Mouse (Mus musculus): ENCODE measurements around the gene Grk2.

The Grk2 gene

DNA sequence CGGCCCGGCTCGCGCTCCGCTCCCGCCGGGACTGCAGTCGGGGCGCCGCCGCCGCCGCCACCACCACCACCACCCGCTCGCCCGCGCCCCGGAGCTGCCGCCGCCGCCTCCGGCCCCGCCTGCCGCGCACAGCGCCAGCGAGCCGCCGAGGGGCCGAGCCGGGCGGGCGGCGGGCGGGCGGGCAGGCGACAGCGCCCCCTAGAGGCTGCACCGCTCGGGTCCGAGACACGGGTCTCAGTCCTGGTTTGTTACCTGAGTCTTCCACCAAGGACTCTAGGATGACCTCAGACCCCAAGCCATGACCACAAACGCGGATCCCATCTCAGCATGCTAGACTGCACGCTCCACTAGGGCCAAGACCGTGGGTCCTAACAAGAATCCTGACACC, at the start of gene Grk2:
Gene Grk2, minus strand, starts transcription at position 33 of the 388 bp plus-strand sequence.
- in situ Hi-C loops (cut with MseI, MboI) = no loop called here

DNA sequence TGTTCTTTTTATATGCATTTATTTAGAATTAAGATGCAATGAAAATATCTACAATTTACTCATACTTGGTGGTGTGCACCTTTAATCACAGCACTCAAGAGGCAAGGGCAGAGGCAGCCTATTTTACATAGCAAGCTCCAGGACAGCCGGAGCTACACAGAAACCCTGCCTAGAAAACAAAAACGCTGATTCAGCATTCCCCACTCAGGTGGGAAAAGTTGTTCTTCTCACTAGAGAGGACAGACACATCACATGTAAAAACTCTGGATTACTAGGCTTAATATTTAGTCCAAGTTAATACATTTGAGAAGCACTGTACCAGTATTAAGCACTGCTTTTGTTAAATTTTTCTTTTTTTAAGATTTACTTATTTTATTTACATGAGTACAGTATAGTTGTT, 43.4 kb upstream of the Grk2 start:
- in situ Hi-C loops (cut with MseI, MboI) = no loop called here

DNA sequence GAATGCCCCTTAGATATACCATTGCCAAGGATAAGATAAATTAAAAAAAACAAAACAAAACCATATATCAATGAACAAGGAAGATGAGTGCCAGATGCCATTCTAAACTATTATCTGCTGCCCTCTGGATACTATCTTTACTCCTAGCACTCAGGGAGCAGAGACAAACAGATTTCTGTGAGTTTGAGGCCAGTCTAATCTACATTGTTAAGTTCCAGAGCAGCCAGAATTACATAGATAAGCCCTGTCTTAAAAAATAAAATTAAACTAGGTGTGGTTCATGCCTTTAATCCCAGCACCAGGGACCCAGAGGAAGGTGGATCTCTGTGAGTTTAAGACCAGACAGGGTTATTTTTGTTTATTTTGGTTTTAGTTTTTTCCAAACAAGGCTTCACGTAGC, 40.5 kb upstream of the Grk2 start:
- in situ Hi-C loops (cut with MseI, MboI) = no loop called here

DNA sequence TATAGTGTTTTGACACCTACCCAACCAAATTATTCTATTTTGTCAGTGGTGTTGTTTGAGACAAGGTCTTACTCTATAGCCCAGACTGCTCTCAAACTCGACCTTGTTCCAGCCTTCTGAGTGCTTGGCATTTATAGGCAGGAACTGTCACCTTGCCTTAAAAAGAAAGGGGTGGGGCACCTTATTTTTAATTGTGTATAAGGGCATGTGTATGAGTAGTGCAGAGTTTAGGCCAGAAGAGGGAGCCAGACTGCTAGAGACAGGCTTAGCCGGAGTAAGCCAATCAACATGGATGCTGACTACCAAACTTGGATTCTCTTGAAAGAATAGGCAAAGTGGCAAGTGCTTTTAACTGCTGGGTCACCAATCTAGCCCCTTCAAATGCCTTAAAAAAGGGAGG, 32.1 kb upstream of the Grk2 start:
- in situ Hi-C loops (cut with MseI, MboI) = no loop called here

DNA sequence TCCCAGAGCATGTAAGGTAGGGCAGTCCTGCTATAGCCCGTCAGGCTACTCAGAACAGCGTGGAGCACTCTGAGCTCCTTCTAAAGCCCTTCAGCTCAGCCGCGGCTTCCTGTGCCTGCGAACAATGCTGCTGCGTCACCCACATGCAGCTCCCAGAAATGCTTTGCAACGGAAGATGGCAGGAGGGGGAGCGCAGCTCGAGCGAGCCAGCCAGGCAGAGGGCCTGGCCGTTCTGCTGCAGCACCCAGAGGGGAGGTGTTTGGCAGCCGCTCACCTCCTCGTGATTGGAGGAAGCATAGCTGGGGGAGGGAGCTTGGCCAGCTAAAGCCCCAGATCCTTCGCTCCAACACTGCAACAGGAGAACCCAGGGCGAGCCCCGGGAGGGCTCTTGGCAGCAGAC, 27.8 kb upstream of the Grk2 start:
- in situ Hi-C loops (cut with MseI, MboI) = no loop called here

DNA sequence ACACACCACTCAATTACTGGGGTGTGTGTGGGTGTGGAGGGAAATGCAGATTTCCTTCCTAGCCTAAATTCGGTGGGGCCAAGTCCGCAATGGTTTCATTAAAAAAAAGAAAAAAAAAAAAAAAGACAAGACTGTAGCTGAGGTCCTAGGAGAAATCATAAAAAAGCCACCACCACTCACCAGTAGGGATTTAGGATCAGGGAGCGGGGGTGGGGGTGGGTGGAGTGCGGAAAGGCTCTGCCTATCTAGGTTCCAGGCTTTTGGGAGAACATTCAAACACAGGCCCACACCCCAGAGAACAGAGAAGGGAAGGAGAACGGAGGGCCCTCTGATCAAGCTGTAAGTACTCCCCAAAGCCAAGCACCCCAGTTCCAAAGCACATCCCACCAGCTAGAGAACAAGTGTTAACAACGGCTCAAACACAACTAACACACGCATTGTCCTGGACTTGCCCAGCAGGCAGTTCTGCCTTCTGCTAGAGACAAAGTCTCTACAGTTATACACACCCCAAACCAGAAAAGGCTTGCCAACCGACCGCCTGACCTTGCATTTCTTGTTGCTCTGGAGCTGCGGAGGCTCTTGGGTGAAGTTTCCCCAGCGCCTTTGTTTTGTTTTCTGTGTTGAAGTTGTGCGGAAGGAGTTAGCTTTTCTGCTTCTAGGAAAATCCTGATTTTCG, 27.2 kb upstream of the Grk2 start:
- in situ Hi-C loops (cut with MseI, MboI) = no loop called here

DNA sequence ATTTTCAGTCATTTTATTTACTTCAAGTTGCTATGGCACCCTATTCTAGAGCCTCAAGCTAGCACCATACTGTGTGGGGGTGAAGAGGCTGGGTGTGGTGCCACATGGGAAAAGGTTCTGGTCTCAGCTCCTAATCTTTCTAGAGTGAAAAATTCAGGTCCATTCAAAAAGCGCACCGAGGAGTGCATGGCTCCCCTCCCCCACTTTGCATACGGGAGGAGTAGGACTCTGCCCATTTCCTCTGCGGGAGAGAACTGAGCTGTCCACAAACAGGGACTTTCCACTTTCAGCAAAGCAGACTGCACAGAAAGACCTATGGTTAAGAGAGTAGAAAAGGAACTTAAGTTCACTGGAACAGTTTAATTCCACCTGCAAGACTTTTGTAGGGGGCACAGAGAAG, 26.6 kb upstream of the Grk2 start:
- in situ Hi-C loops (cut with MseI, MboI) = no loop called here

DNA sequence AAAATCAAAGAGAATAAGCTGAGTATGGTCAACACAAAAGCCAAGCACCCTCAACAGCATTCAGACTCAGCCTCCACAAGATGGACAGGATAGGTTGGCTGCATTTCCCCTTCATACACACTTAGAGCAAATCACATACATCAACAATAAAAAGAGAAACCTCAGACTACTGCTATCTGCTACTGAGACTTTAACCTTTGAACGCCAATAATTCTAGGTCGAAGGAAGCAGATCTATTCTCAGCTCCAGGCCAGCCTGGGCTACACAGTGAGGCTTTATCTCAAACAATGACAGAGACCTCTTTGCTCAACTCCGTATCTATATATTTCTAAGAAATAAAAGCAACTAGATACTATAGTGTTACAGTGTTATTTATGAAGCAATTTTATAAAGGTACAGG, 25.3 kb upstream of the Grk2 start:
- in situ Hi-C loops (cut with MseI, MboI) = no loop called here

DNA sequence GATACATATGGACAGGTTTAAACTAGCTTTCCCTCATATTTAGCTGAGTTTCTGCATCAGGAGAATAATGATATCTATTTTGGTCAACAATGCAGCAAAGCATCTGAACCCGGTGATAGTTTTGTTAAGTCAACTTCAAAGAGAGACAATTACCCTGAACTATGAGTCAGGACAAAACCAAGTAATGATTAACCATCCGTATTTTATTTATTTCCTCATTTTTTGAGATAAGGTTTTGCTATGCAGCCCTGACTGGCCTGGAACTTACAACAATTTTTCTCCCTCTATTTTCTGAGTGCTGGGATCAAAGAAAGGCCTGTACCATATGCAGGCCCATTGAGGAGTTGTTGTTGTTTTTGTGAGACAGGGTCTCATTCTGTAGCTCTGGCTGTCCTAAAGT, 24.6 kb upstream of the Grk2 start:
- in situ Hi-C loops (cut with MseI, MboI) = no loop called here

DNA sequence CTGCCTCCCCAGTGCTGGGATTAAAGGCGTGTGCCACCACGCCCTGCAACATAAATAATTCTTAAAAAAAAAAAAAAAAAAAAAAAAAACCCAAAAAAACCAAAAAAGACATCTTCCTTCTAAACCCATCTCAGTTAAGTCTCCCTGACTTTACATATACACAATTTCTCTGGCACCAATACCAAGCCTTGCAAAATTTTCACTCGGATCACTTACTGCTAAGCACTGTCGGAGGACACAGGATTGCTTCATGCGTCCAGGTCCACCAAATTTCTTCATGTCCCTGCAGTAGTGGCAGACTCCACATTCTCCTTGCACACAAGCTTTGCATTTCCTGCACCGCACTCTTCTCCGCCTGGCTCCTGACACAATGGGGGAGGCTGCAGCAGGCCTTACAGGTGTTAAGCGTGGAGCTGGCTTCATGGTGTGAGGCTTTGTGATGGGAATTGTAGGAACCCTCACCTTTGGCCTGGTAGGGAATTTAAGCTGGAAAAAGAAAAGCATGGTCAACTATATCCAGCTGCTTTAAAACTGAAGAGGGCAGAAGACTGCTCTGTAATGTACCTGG, 22.8 kb upstream of the Grk2 start:
- in situ Hi-C loops (cut with MseI, MboI) = no loop called here

DNA sequence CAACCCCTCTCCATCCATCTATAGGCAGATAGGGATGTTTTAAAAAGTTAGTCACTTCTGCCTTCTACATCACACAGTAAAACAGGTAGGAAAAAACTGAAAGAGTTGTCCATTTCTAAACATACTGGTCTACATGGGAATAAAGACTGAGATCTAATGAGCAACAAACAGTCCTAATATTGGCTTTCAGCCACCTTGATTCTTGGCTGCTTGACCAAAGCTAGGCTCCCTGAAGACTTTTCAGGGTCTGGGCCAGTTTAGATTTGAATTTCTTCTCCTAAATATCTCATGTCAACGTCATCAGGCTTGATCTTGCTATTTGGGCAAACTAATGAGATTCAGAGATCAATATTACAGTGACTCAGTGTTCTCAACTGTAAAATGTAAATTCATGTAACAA, 20.9 kb upstream of the Grk2 start:
- in situ Hi-C loops (cut with MseI, MboI) = no loop called here

DNA sequence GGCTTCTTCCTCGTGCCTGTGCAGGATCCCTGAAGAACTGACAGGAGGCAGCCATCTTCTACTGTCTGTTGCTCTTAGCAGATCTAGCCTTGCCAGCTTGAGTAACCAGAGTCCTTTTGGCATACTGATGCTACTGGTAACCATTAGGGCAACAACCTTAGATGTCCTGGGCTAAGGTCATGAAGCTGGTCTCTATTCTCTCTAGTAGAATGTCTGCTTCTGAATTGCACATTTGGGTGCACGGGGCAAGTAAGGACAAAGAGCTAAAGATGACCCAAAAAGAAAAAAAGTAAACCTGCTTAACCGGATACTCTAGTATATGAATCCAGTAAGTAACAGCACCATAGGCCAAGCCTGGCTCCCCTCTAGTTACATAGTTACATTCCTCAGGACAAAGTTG, 20.1 kb upstream of the Grk2 start:
- in situ Hi-C loops (cut with MseI, MboI) = no loop called here

DNA sequence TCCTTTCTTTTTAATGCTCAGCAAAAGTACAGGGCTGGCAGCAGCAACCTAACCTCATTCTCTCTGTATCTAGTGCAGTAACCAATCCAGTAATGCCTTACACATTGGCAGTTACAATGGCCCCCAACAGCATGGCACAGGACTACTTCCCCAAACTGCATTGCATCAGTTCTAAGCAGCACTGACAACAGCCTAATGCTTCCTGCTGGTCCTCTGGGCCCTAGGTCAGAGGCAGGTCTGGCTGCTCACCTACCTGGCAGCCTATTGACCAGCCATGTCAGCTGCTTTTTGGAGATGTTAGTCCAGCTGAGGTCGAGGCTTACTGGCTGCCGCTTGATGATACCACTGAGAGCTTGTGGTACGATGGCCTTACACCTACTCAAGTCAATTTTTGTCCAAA, 16.1 kb upstream of the Grk2 start:
- in situ Hi-C loops (cut with MseI, MboI) = no loop called here

DNA sequence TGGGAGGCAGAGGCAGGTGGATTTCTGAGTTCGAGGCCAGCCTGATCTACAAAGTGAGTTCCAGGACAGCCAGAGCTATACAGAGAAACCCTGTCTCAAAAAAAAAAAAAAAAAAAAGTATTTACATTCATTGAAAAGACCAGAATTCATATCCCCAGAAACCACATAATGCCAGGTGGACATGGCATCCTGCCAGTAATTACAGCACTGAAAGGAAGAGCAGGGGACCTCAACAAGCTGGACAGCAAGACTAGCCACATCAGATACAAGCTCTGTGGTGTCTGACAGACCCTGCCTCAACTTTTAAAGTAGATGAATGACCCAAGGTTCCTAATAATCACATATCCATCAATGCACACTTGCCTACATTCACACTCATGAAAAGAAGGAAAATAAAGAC, 15.6 kb upstream of the Grk2 start:
- in situ Hi-C loops (cut with MseI, MboI) = no loop called here

DNA sequence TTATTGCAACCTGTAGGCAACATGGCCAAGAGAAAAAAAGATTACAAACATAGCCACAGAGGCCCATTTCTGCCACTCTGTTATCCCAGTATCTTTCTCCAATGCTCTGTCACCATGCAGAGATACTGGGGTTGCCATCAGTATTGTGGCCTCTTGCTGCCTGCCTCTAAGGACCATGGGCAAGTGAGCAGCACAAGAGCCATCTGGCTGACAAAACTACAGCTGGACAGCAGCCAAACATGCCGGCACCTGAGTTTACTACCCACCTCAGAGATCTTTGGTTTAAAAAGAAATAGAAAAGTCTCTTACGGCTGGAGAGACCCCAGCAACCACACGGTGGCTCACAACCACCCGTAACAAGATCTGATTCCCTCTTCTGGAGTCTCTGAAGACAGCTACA, 13.2 kb upstream of the Grk2 start:
- in situ Hi-C loops (cut with MseI, MboI) = no loop called here

DNA sequence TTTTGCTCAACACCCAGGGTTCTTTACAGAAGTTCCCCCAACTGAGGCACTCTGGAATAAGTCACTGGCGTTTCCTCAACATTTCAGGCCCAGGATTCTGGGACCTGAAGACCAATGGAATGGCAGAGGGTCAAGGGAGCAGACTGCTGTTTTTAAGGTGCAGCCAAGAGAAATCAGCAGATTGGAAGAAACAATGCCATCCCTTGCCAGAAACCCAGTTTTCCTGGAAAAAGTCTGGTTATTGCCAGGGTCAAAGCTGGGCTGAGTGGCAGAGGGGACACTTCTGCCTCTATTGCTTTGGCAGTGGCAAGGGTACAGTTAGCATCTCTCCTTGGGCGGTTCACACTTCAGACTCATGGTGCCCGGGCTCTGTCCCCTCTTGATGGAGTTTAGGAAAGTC, 11.2 kb upstream of the Grk2 start:
- in situ Hi-C loops (cut with MseI, MboI) = no loop called here

DNA sequence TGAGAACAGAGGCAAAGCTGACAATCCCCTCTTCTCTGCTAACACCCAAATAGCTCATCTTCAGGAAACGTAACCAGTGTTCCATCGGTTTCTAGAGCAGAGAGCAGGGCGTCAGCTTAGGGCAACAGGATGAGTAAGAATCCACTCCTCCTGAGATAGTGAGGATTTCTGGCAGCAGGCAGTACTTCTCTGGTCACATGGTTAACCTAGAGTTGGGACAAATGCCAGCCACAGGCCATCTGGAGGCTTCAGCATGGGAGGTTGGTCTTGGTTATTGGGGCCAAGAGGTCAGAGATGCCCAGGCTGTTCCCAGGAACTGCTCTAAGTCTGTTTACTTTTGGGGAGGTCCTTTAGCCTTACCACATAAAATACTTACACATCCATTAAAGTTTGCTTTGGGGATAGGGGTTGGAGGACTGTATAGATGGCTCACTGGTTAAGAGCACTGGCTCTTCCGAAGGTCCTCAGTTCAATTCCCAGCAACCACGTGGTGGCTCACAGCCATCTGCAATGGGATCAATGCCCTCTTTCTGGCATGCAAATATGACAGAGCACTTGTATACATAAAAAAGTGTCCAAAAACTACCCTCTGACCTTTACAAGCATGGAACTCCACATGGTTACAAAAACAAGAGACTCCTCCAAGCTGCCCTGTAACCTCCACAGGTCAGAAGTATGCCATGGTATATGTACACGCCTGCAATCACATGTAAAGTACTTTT, 9.4 kb upstream of the Grk2 start:
- in situ Hi-C loops (cut with MseI, MboI) = no loop called here

DNA sequence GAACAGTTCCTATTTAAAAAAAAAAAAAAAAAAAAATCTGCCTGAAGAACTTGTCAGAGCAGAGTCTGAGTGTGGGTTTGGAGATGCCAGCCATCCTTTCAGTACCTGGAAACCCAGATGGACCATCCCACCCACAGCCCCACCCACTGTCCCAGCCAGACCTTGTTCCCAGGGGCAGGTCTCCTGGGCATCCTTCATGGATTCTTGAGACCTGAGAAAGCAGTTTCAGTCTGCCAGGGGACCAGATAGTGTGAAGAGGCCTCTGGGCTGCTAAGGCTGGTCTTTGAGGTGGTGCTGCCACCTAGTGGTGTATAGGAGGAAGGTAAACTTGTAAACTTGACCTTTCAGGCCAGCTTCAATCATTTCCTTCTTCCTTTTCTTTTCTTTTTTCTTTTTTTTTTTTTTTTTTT, 3.8 kb upstream of the Grk2 start:
- in situ Hi-C loops (cut with MseI, MboI) = no loop called here

DNA sequence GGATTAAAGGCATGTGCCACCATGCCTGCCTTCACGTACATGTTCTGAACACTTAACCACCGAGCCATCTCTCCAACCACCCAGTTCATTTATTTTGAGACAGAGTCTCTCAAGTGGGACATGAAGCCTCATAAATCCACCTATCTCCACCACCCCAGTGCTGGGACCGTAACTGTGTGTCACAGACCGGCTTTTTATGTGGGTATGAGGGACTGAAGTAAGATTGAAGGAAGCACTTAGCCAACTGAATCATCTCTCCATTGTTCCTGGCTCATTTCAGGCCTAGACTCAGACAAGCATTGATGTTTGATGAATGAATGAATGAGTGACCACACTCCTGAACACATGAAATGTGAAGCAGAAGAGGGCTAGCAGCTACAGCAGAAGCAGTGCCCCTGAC, 3.3 kb upstream of the Grk2 start:
- in situ Hi-C loops (cut with MseI, MboI) = no loop called here

DNA sequence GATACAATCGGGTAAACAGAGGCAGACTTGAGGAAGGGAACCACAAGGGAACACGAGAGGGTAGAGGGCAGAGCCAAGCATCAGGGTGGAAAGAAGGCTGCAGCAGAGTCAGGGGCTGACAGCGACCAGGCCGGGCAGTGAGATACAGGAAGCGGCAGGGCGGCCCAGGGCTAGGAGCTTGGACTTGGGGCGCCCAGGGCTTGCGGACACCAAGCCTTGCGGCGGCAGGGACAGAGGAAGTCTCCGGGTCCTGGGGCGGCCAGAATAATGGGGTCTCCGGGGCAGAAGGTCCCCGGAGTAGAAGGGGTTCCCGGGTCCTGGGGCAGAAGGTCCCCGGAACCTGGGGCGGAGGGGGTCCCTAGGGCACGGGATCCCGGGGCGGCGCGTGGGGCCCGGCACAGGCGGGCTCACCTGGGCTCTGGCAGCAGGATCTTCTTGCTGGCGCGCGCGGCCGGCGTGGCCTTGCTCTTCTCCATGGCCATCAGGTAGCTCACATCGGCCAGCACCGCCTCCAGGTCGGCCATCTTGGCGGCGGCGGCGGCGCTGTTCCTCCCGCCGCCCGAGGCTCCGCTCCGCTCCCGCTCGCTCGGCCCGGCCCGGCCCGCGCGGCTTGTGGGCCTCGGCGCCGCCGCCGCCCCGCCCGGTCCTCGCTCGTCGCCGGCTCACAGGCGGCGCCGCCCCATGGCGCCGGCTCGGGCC, 382 bp downstream of the Grk2 start:
- in situ Hi-C loops (cut with MseI, MboI) = no loop called here

DNA sequence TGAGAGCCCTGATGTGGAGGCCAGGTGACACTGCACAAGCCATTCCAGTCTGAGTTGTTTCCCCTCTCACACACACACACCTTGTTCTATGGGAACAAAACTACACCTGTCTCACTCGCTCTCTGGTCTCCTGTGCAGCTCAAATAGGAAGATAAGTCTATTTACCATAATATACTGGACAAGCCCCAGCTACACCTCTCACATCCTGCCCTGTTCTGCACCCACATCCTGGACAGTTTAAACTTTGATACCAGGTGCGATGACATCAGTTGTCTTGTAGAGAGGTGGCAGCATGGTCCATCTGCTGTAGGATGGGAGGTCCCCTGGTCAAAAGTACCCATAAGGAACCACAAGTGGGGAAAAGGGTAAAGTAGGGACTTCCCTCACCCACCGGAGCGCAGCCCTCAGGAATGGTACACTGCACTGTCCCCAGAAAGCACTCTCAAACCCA, 1.1 kb downstream of the Grk2 start:
- in situ Hi-C loops (cut with MseI, MboI) = loop anchor here (5.0 kb wide), 2 partner anchors 38 to 43 kb away; partner anchors contain the start of gene Ssh3 (in 1 of the 2)

DNA sequence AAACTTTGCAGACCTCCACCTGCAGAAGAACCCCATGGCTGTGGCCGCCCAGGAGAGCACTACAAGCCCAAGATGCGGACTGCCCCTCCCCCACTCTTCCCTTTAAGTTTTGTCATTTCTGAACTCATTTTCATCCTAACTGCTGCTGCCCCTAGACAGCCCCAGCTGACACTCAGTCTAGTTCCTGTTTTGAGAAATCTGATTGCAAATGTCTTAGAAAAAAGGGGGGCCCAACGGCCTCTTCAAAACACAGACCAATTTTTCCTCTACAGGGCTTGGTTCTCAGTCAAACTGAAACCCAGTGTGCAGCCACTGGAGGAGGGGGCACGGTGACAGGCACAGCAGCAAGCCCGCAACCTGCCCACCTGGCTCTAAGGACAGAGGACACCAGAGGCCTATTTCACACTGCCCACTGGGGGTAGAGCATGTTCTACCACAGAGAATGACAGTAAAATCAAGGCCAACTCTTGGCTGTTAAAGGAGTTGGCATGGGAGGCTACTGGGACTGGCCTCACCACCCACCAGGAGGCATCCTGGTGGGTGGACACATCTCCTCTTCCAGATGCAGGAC, 1.7 kb downstream of the Grk2 start:
- in situ Hi-C loops (cut with MseI, MboI) = loop anchor here (5.0 kb wide), 2 partner anchors 37 to 42 kb away; partner anchors contain the start of gene Ssh3 (in 1 of the 2)
